Mouse (Mus musculus) brain, adult 2 months (tissue): ENCODE data around the gene Ctdsp1.

Experiments
- DNase-seq: peaks from one replicate; pipeline ENCODE4 v3.0.0; 2011; ENCODE audit warnings: low read depth, low spot score

Ctdsp1 gene

GRCm38 (mm10) chr1:74390924-74391748 lies at the start of gene Ctdsp1:
TSS of gene Ctdsp1 (plus strand) at chr1:74391509.
- DNase-seq = peak; percentile 97

GRCm38 (mm10) chr1:74341898-74342297 lies 49.4 kb upstream of the Ctdsp1 start:
- DNase-seq = peak; percentile 33

GRCm38 (mm10) chr1:74342308-74342707 lies 49.0 kb upstream of the Ctdsp1 start:
- DNase-seq = no peak

- DNase-seq = no peak
Measured at GRCm38 (mm10) chr1:74343161-74343560, 48.1 kb upstream of the Ctdsp1 start.

- no peak for DNase-seq
Measured at GRCm38 (mm10) chr1:74344163-74344916, 47.0 kb upstream of the Ctdsp1 start.

- DNase-seq = no peak
Measured at GRCm38 (mm10) chr1:74351185-74351769, 40.0 kb upstream of the Ctdsp1 start.

- no peak for DNase-seq
Measured at GRCm38 (mm10) chr1:74352532-74353096, 38.7 kb upstream of the Ctdsp1 start.

GRCm38 (mm10) chr1:74353453-74354229 lies 37.7 kb upstream of the Ctdsp1 start:
- DNase-seq = no peak

GRCm38 (mm10) chr1:74357531-74357930 lies 33.8 kb upstream of the Ctdsp1 start:
- peak; percentile 24 for DNase-seq

GRCm38 (mm10) chr1:74359952-74360517 lies 31.3 kb upstream of the Ctdsp1 start:
- DNase-seq = no peak

- peak; percentile 97 for DNase-seq
Measured at GRCm38 (mm10) chr1:74361812-74362211, 29.5 kb upstream of the Ctdsp1 start, which contains the start of gene Catip. TSS of gene Catip (plus strand) at chr1:74362108.

- peak; percentile 59 for DNase-seq
Measured at GRCm38 (mm10) chr1:74362325-74363229, 28.7 kb upstream of the Ctdsp1 start.

GRCm38 (mm10) chr1:74363437-74363836 lies 27.9 kb upstream of the Ctdsp1 start:
- DNase-seq = peak; percentile 29

- DNase-seq = no peak
Measured at GRCm38 (mm10) chr1:74364270-74364669, 27.0 kb upstream of the Ctdsp1 start.

GRCm38 (mm10) chr1:74367886-74368645 lies 23.2 kb upstream of the Ctdsp1 start:
- peak; percentile 76 for DNase-seq

- no peak for DNase-seq
Measured at GRCm38 (mm10) chr1:74370040-74370439, 21.3 kb upstream of the Ctdsp1 start.

- no peak for DNase-seq
Measured at GRCm38 (mm10) chr1:74373372-74373771, 17.9 kb upstream of the Ctdsp1 start.

GRCm38 (mm10) chr1:74374980-74375379 lies 16.3 kb upstream of the Ctdsp1 start, which contains the start of gene Slc11a1:
TSS of gene Slc11a1 (plus strand) at chr1:74375195.
- DNase-seq = peak; percentile 27

- no peak for DNase-seq
Measured at GRCm38 (mm10) chr1:74375561-74375960, 15.7 kb upstream of the Ctdsp1 start.
